Mouse (Mus musculus): Measurements from ENCODE around the gene Zfp62.

- TF ChIP-seq CTCF (IDR thresholded peaks at IDR 0.05; ENCODE audit: control insufficient read depth, insufficient read depth, insufficient read length) (no peak), USF1 (IDR thresholded peaks at IDR 0.05; ENCODE audit: low read depth) (no peak), MYOD1 (IDR thresholded peaks at IDR 0.05; ENCODE audit: control insufficient read depth, insufficient read length, low read depth) (no peak), MAX (IDR thresholded peaks at IDR 0.05) (no peak), CEBPB (IDR thresholded peaks at IDR 0.05; ENCODE audit: low read depth) (no peak)
These were observed 32.5 kb upstream of the Zfp62 start for GRCm38 (mm10) chr11:49170576-49170975.
